Mouse (Mus musculus): ENCODE results near the gene Tma7. TPM values are rescaled to one million over a fixed set of nuclear protein-coding genes. Genes with fewer than 3 reads are reported as not detected.

Tma7 gene
- polyA plus RNA-seq, 2 experiments = 92.4 to 504 TPM

- Histone ChIP-seq H3K4me3 (ENCODE audit: insufficient read depth in 1 of 2, low read depth in 2 of 2, low read length in 2 of 2) (no peak overlapping the region), H3K27ac (no peak overlapping the region), H3K36me3 (replicated peaks; ENCODE audit: control insufficient read depth, insufficient read depth, low read depth) (peaks cover 5% of the 10 kb centered on the region), H3K4me1 (replicated peaks; ENCODE audit: control insufficient read depth in 2 of 2, insufficient read depth in 2 of 2, low read length in 1 of 2) (peaks cover 4 to 13% of the 10 kb centered on the region in 2 experiments; a peak in 2 of 4 replicates), H3K9ac (replicated peaks) (no peak overlapping the region), H3K4me2 (ENCODE audit: low read depth) (no peak overlapping the region; the same call in 1 of the 2 replicates), H3K9me3 (ENCODE audit: control insufficient read depth, low read length) (no peaks in the 10 kb centered on the region), H3K27me3 (ENCODE audit: control insufficient read depth, insufficient read depth, low read length) (no peaks in the 10 kb centered on the region)
- WGBS (ENCODE audit: insufficient replicate concordance) = 79% methylated on average over 5 of the region's 5 CpGs
- ATAC-seq (ENCODE audit: insufficient read depth) (no peak), DNase-seq (ENCODE audit: low read depth in 3 of 3, low spot score in 3 of 3) (no peak)
- no peak for TF ChIP-seq CTCF (IDR thresholded peaks at IDR 0.05; ENCODE audit: low read depth)
Measured at GRCm38 (mm10) chr9:109057543-109057942, 24.8 kb downstream of the Tma7 start.

- Histone ChIP-seq H3K4me2 (ENCODE audit: low read depth) (no peak overlapping the region), H3K27me3 (ENCODE audit: control insufficient read depth, insufficient read depth, low read length) (no peaks in the 10 kb centered on the region), H3K27ac (no peak overlapping the region), H3K36me3 (replicated peaks; ENCODE audit: control insufficient read depth, insufficient read depth, low read depth) (peaks cover 5% of the 10 kb centered on the region), H3K4me1 (replicated peaks; ENCODE audit: control insufficient read depth in 2 of 2, insufficient read depth in 2 of 2, low read length in 1 of 2) (peaks cover 4 to 13% of the 10 kb centered on the region in 2 experiments; a peak in 2 of 4 replicates), H3K9ac (replicated peaks) (no peak overlapping the region), H3K9me3 (ENCODE audit: control insufficient read depth, low read length) (no peaks in the 10 kb centered on the region), H3K4me3 (ENCODE audit: insufficient read depth in 1 of 2, low read depth in 2 of 2, low read length in 2 of 2) (no peak overlapping the region)
- TF ChIP-seq CTCF (IDR thresholded peaks at IDR 0.05; ENCODE audit: low read depth) (no peak), EP300 (IDR thresholded peaks at IDR 0.05; ENCODE audit: low read depth) (no peak)
- ATAC-seq (ENCODE audit: insufficient read depth) (no peak), DNase-seq (ENCODE audit: low read depth in 3 of 3, low spot score in 3 of 3) (no peak)
- WGBS (ENCODE audit: insufficient replicate concordance) = 66% methylated on average over 4 of the region's 4 CpGs
Measured at GRCm38 (mm10) chr9:109056916-109057315, 25.5 kb downstream of the Tma7 start.

GRCm38 (mm10) chr9:109056081-109056690 is 26.2 kb downstream of the Tma7 start:
- peaks cover 4 to 15% of the 10 kb centered on the region in 2 experiments; a peak in 2 of 4 replicates for H3K4me1 ChIP-seq (replicated peaks; ENCODE audit: control insufficient read depth in 2 of 2, insufficient read depth in 2 of 2, low read length in 1 of 2)
- 74% methylated on average over 17 of the region's 17 CpGs for WGBS (ENCODE audit: insufficient replicate concordance)
- no peaks in the 10 kb centered on the region for H3K27me3 ChIP-seq (ENCODE audit: control insufficient read depth, insufficient read depth, low read length)
- TF ChIP-seq EP300 (IDR thresholded peaks at IDR 0.05; ENCODE audit: low read depth) (no peak), CTCF (IDR thresholded peaks at IDR 0.05; ENCODE audit: low read depth) (no peak)
- H3K9me3 ChIP-seq (ENCODE audit: control insufficient read depth, low read length) = no peaks in the 10 kb centered on the region
- ATAC-seq (ENCODE audit: insufficient read depth) (no peak), DNase-seq (ENCODE audit: low read depth in 3 of 3, low spot score in 3 of 3) (no peak)
- peaks cover 5% of the 10 kb centered on the region for H3K36me3 ChIP-seq (replicated peaks; ENCODE audit: control insufficient read depth, insufficient read depth, low read depth)
- no peak overlapping the region for H3K4me2 ChIP-seq (ENCODE audit: low read depth)
- H3K4me3 ChIP-seq (ENCODE audit: insufficient read depth in 1 of 2, low read depth in 2 of 2, low read length in 2 of 2) = no peak overlapping the region
- H3K9ac ChIP-seq (replicated peaks) = no peak overlapping the region
- H3K27ac ChIP-seq = no peak overlapping the region

- H3K4me2 ChIP-seq (ENCODE audit: low read depth) = peak overlapping the region; percentile 56
- peak overlapping the region; percentile 35 for H3K9ac ChIP-seq (replicated peaks)
- ATAC-seq (ENCODE audit: insufficient read depth) (no peak), DNase-seq (ENCODE audit: low read depth in 3 of 3, low spot score in 3 of 3) (no peak)
- peaks cover 5% of the 10 kb centered on the region for H3K36me3 ChIP-seq (replicated peaks; ENCODE audit: control insufficient read depth, insufficient read depth, low read depth)
- peak overlapping the region; percentile 5; the same call in 1 of the 2 replicates for H3K27ac ChIP-seq
- H3K4me1 ChIP-seq (replicated peaks; ENCODE audit: control insufficient read depth in 2 of 2, insufficient read depth in 2 of 2, low read length in 1 of 2) = peaks cover 4 to 15% of the 10 kb centered on the region in 2 experiments; a peak in 2 of 4 replicates
- 80% methylated on average over 12 of the region's 12 CpGs for WGBS (ENCODE audit: insufficient replicate concordance)
- H3K9me3 ChIP-seq (ENCODE audit: control insufficient read depth, low read length) = no peaks in the 10 kb centered on the region
- no peak for TF ChIP-seq CTCF (IDR thresholded peaks at IDR 0.05; ENCODE audit: low read depth)
- TF ChIP-seq EP300 (IDR thresholded peaks at IDR 0.05; ENCODE audit: low read depth) = no peak
- peak overlapping the region; percentile 26 to 43; a peak in 3 of 4 replicates for H3K4me3 ChIP-seq (ENCODE audit: insufficient read depth in 1 of 2, low read depth in 2 of 2, low read length in 2 of 2)
- no peaks in the 10 kb centered on the region for H3K27me3 ChIP-seq (ENCODE audit: control insufficient read depth, insufficient read depth, low read length)
Measured at GRCm38 (mm10) chr9:109055271-109056030, 26.9 kb downstream of the Tma7 start.

- H3K4me2 ChIP-seq (ENCODE audit: low read depth) = peak overlapping the region; percentile 56
- 3% methylated on average over 7 of the region's 7 CpGs for WGBS (ENCODE audit: insufficient replicate concordance)
- H3K9ac ChIP-seq (replicated peaks) = no peak overlapping the region; the same call in 1 of the 2 replicates
- ATAC-seq (ENCODE audit: insufficient read depth) (peak; percentile 34), DNase-seq (ENCODE audit: low read depth in 3 of 3, low spot score in 3 of 3) (peak; percentile 51 to 66 (median 56))
- no peaks in the 10 kb centered on the region for H3K9me3 ChIP-seq (ENCODE audit: control insufficient read depth, low read length)
- H3K27ac ChIP-seq = no peak overlapping the region; the same call in none of the 2 replicates
- peak overlapping the region; percentile 26 to 43 for H3K4me3 ChIP-seq (ENCODE audit: insufficient read depth in 1 of 2, low read depth in 2 of 2, low read length in 2 of 2)
- peaks cover 5% of the 10 kb centered on the region for H3K36me3 ChIP-seq (replicated peaks; ENCODE audit: control insufficient read depth, insufficient read depth, low read depth)
- TF ChIP-seq CTCF (IDR thresholded peaks at IDR 0.05; ENCODE audit: low read depth) (no peak), EP300 (IDR thresholded peaks at IDR 0.05; ENCODE audit: low read depth) (no peak)
- H3K4me1 ChIP-seq (replicated peaks; ENCODE audit: control insufficient read depth in 2 of 2, insufficient read depth in 2 of 2, low read length in 1 of 2) = peaks cover 4 to 15% of the 10 kb centered on the region in 2 experiments; a peak in 2 of 4 replicates
- H3K27me3 ChIP-seq (ENCODE audit: control insufficient read depth, insufficient read depth, low read length) = no peaks in the 10 kb centered on the region
Measured at GRCm38 (mm10) chr9:109054712-109055111, 27.7 kb downstream of the Tma7 start.

All from liver, embryonic 14.5 days (tissue).